Mouse (Mus musculus): Measurements from ENCODE around the gene Tcap. TPM values are rescaled to one million over a fixed set of nuclear protein-coding genes. Genes with fewer than 3 reads are reported as not detected.

Gene Tcap
- polyA plus RNA-seq (2015; fragmentation: Nextera tagmentation; extraction: Ambion mirVana), result 604 and 677 TPM in 2 replicates

DNA sequence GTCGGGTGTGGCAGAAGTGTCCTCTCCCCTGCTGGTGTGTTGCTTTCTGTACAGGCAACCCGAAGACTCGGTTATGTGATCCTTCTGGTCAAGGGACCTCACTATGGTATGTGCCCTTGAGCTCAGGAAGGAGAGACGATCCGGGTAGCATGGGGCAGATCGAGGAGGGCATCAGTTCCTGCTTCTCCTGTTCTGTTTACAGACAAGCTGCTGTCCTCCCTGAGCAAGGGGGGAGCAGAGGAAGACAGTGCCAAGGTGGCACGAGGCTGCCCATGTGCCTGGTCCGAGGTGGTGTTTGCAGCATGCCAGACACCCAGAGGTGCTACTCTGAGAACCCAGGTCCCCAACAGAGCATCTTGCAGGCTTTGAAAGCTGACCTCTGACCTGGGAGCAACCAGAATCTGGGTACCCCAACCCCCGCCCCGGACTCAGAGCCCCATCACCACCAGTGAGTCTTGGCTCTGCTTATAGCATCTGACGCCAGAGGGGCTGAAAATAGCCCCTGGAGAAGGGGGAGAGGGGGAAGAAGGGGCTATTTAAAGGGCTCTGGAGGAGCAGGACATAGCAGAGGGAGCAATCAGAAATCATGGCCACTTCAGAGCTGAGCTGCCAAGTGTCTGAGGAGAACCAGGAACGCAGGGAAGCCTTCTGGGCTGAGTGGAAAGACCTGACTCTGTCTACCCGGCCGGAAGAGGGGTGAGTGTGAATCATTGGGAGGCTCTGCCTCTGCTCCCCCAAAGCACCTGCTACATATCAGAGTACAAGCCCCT is at the start of gene Tcap:
Gene Tcap, plus strand, starts transcription at position 551 of the 770 bp plus-strand sequence.

DNA sequence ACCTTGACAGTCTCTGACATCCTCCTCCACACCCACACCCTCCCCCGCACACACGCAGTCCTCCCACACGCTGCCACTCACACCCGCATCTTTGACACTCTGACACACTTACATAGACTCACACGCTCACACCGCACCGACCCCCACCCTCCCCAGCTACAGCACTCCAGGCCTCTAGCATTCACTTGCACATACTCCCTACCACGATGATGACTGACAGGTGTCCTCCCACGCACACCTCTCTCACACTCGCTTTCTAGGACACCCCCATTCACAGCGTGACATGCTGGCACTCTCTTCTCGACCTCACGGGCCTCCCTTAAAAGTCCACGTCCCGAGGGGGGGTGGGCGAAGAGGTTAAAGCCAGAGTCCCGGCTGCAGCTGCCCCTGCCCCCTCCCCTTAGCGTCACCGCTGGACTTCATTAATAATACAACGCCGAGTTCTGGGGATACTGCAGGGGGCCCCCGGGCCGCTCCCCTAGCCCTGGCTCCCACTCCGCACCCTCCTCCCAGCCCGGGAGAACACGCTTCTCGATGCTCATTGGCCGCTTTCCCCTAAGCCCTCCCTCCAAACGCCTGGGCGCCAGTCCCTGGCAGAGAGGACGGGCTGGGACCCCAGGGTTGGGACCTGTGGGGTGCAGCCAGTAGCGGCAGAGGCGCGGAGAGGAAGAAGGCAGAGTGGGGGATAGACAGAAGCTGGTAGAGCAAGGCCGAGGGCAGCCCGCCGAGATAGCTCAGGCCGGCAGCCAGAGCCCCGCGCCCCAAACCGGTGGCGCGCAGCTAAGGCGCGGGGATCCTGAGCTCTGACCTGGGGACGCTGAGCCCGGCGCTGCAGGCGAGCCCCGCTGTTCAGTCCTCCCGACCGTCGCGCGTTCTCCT is 35.3 kb upstream of the Tcap start, which contains the start of gene Ppp1r1b:
Gene Ppp1r1b, plus strand, starts transcription at position 322 of the 879 bp plus-strand sequence.

DNA sequence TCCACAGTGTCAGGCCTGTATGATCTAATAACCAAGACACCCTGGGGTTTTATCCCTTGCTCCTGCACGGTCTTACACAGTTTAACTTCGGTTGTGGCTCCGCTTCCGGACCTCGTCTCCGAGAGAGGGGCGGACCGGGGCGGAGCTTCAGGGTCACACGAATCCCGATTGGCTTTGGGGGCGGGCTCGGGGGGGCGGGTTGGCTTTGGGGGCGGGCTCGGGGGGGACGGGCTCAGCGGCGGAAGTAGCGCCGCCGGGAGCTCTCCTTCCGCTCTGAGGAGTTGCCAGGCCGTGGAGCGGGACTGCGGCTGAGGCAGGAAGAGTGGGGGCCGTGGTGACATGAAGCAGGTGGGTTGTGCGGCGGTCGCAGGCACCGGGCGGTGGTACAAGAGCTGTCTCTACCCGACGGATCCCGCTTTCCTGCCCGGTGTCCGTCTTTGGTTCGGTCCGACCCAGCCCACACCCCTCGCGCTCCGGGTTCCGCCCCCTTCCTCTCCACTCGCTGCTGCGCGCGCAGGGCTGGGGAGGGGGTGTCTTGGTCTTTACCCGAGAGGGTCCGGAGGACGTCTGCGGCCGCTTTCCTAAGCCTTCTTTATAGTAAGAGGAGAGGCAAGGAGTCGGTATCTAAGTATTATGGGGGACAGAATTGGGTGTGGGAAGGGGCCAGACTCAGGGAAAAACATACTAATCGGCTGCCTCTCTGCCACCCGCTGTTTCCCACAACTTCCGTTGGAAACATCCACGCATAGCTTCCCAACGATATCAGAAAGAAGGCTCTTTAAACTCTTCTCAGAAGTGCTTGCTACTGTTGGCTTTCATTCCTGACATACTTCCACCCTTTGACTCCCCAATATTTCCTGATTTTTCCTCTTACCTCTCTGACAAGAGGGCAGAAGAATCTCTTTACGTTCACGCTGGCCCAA is 25.2 kb upstream of the Tcap start, which contains the start of gene Stard3:
Gene Stard3, plus strand, starts transcription at position 208 of the 923 bp plus-strand sequence.

DNA sequence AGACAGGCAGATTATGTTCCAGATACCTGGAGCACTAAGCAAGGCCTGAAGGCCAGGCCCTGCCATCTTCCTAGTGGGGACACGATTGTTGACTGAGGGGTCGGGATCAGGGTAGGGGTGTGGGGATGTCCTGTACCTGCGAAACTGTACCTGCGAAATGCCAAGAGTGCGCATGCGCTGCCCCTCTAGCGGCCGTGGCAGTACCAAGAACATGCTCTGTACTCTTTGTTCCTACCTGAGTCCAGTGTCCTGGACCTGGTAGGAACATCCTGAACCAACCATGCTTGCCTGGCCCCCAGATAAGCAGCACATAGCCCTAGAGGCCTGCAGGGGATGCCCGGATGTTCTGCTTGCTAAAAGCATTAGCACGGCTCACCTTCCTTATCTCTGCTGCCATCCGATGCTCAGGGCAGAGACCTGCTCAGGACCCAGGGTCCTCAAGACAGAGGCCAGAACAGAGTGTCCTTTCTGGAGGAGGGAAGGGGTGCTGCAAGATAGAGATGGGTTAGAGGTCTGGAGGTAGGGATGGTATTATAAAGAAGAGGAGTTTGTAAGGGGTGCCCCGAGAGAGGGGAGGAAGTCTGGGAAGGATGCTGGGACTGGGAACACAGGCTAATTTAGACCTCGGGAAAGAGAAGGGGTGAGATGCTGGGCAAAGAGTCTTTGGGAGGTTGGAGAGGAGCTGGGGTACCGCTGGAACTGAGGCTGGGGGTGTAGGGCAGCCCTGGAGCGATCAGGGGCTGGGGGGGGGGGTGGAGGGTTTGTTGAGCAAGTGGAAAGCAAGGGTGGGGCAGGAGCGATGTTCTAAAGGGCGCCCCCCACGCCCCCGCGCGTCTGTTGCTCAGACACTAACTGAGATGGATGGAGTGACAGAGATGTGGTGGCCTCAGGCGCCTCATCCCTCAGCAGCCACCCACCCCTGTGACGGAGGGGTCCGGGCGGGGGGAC is 2.3 kb downstream of the Tcap start, which contains the start of gene Pnmt:
Gene Pnmt, plus strand, starts transcription at position 813 of the 948 bp plus-strand sequence.

DNA sequence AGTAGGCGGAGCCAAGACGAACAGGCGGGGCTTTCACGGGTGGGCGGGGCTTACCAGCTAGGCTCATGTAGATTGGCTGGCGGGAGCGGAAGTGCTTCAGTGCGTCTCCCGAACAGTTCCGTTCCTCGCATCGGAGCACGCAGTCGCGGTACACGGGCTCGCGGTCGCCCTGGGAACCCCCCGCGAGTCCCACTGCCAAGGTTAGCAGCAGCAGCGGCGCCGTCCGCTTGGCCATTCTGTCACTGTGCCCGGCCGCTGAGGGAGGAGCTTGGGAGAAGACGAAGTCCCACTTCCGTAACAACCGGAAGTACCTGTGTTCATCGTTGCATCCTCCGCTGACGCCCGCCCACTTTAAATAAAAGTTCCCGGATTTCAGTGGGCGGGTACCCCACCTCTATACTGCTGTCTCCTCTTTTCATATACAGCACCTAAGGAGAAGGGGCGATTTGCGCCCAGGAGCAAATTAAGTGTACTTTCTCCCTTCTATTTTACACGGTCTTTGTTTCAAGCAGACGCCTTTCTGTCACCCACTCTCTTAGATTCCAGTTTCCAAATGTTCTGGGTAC is 16.6 kb downstream of the Tcap start, which contains the start of gene Pgap3:
Gene Pgap3, minus strand, starts transcription at position 330 of the 566 bp plus-strand sequence.

DNA sequence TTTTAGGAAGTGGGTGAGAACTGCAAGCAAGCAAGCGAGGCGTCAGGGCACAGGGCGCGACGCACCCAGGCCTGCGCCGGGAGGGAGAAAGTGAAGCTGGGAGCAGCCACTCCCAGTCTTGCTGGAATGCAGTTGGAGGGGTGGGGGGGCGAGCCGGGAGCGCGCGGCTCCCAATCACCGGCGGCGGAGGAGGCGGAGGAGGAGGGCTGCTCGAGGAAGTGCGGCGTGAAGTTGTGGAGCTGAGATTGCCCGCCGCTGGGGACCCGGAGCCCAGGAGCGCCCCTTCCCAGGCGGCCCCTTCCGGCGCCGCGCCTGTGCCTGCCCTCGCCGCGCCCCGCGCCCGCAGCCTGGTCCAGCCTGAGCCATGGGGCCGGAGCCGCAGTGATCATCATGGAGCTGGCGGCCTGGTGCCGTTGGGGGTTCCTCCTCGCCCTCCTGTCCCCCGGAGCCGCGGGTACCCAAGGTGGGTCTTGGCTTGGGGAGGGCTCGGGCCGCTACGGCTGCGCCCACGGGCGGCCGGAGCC is 28.7 kb downstream of the Tcap start, which contains the start of gene Erbb2:
Gene Erbb2, plus strand, starts transcription at position 198 of the 524 bp plus-strand sequence.

Other genes starting within 250 kb of the Tcap start
- 7.9 and 8.8 TPM in 2 replicates for gene Fbxl20, start 233.4 kb upstream of the Tcap start, polyA plus RNA-seq (2015; fragmentation: Nextera tagmentation; extraction: Ambion mirVana)
- gene Med1, start 190.5 kb upstream of the Tcap start, polyA plus RNA-seq (2015; fragmentation: Nextera tagmentation; extraction: Ambion mirVana), result 26.1 and 26.9 TPM in 2 replicates
- 3.9 and 4.0 TPM in 2 replicates for gene Cdk12, start 180.8 kb upstream of the Tcap start, polyA plus RNA-seq (2015; fragmentation: Nextera tagmentation; extraction: Ambion mirVana)
- gene Neurod2, start 54.2 kb upstream of the Tcap start, polyA plus RNA-seq (2015; fragmentation: Nextera tagmentation; extraction: Ambion mirVana), result not detected in 2 replicates
- gene Ppp1r1b, start 35.4 kb upstream of the Tcap start, polyA plus RNA-seq (2015; fragmentation: Nextera tagmentation; extraction: Ambion mirVana), result 0.28 and 0.66 TPM in 2 replicates
- 17.0 and 19.3 TPM in 2 replicates for gene Stard3, start 25.4 kb upstream of the Tcap start, polyA plus RNA-seq (2015; fragmentation: Nextera tagmentation; extraction: Ambion mirVana)
- 0.18 and 0.28 TPM in 2 replicates for gene Pnmt, start 2.6 kb downstream of the Tcap start, polyA plus RNA-seq (2015; fragmentation: Nextera tagmentation; extraction: Ambion mirVana)
- gene Pgap3, start 16.7 kb downstream of the Tcap start, polyA plus RNA-seq (2015; fragmentation: Nextera tagmentation; extraction: Ambion mirVana), result 4.1 and 4.3 TPM in 2 replicates
- gene Erbb2, start 28.7 kb downstream of the Tcap start, polyA plus RNA-seq (2015; fragmentation: Nextera tagmentation; extraction: Ambion mirVana), result 13.4 and 15.9 TPM in 2 replicates
- 46.4 and 58.6 TPM in 2 replicates for gene Mien1, start 55.2 kb downstream of the Tcap start, polyA plus RNA-seq (2015; fragmentation: Nextera tagmentation; extraction: Ambion mirVana)
- 0.27 TPM in 1 of 2 replicates, not detected in the other for gene Grb7, start 62.6 kb downstream of the Tcap start, polyA plus RNA-seq (2015; fragmentation: Nextera tagmentation; extraction: Ambion mirVana)
- 0.13 and 0.28 TPM in 2 replicates for gene Ikzf3, start 162.2 kb downstream of the Tcap start, polyA plus RNA-seq (2015; fragmentation: Nextera tagmentation; extraction: Ambion mirVana)
- 0.21 and 0.23 TPM in 2 replicates for gene Zpbp2, start 167.3 kb downstream of the Tcap start, polyA plus RNA-seq (2015; fragmentation: Nextera tagmentation; extraction: Ambion mirVana)
- gene Ormdl3, start 203.6 kb downstream of the Tcap start, polyA plus RNA-seq (2015; fragmentation: Nextera tagmentation; extraction: Ambion mirVana), result 34.8 and 60.2 TPM in 2 replicates
- not detected in 2 replicates for gene Lrrc3c, start 214.5 kb downstream of the Tcap start, polyA plus RNA-seq (2015; fragmentation: Nextera tagmentation; extraction: Ambion mirVana)
- gene Gm12355, start 241.8 kb downstream of the Tcap start, polyA plus RNA-seq (2015; fragmentation: Nextera tagmentation; extraction: Ambion mirVana), result 0.40 TPM in 1 of 2 replicates, not detected in the other
- not detected in 2 replicates for gene Gsdma3, start 242.5 kb downstream of the Tcap start, polyA plus RNA-seq (2015; fragmentation: Nextera tagmentation; extraction: Ambion mirVana)

Measured in skeletal muscle tissue, postnatal 0 days (tissue).